Mouse (Mus musculus) midbrain, postnatal 0 days (tissue): Measurements from ENCODE around the gene Arhgap6. TPM values are rescaled to one million over a fixed set of nuclear protein-coding genes. Genes with fewer than 3 reads are reported as not detected.
A peak's percentile ranks its signal among the peaks of the same experiment; 100 is the strongest.

Source experiments
- ATAC-seq: fragments of 200-750 bp; cut with Nextera tagmentation; 2 replicates; pipeline ENCODE4 v1.8.0; 2017; ENCODE audit warnings: moderate number of reproducible peaks, mild to moderate bottlenecking, moderate TSS enrichment, moderate library complexity; ENCODE audit not compliant: low FRiP score
- DNase-seq: peaks from one replicate; pipeline ENCODE4 v3.0.0-alpha.2; 2015; ENCODE audit warnings: low spot score
- H3K27ac ChIP-seq: fragments of 300-500 bp; sonication (generic); 2 replicates; pipeline ENCODE4 v1.5.1; 2014; ENCODE audit warnings: low read depth, mild to moderate bottlenecking, low read length, mixed read lengths
- H3K27me3 ChIP-seq: fragments of 300-500 bp; sonication (generic); 2 replicates; pipeline ENCODE4 v1.6.1; 2014; ENCODE audit warnings: low read length, control low read depth, mixed read lengths; ENCODE audit not compliant: insufficient read depth
- H3K36me3 ChIP-seq: fragments of 300-500 bp; sonication (generic); 2 replicates; pipeline ENCODE4 v1.6.1; 2014; ENCODE audit warnings: low read length, control low read depth, mixed read lengths; ENCODE audit not compliant: insufficient read depth
- H3K4me1 ChIP-seq: fragments of 300-500 bp; sonication (generic); 2 replicates; pipeline ENCODE4 v1.6.1; 2014; ENCODE audit warnings: mild to moderate bottlenecking, control low read depth, antibody characterized with exemption, low read length, mixed read lengths; ENCODE audit not compliant: insufficient read depth
- H3K4me2 ChIP-seq: fragments of 300-500 bp; sonication (generic); 2 replicates; pipeline ENCODE4 v1.6.1; 2014; ENCODE audit warnings: low read depth, mild to moderate bottlenecking, low read length, mixed read lengths; ENCODE audit not compliant: poor library complexity, severe bottlenecking
- H3K4me3 ChIP-seq: fragments of 300-500 bp; sonication (generic); 2 replicates; pipeline ENCODE4 v1.5.1; 2014; ENCODE audit warnings: low read depth, mild to moderate bottlenecking, low read length, moderate library complexity
- H3K9ac ChIP-seq: fragments of 300-500 bp; sonication (generic); replicated peaks from 2 replicates; pipeline ENCODE4 v1.6.1; 2014; ENCODE audit warnings: mild to moderate bottlenecking, low read length, moderate library complexity, mixed read lengths; ENCODE audit not compliant: poor library complexity, severe bottlenecking
- H3K9me3 ChIP-seq: fragments of 300-500 bp; sonication (generic); 2 replicates; pipeline ENCODE4 v1.6.1; 2016; ENCODE audit warnings: low read length, control low read depth
- CTCF ChIP-seq: IDR thresholded peaks from 2 replicates; pipeline ENCODE4 v1.5.1; 2016; ENCODE audit warnings: antibody characterized with exemption, mild to moderate bottlenecking
- WGBS: fragments of 180-500 bp; shearing (Covaris S2); extraction: QIAGEN DNeasy Blood & Tissue Kit; methylation state at CpG from one replicate; pipeline ENCODE4 v1.1.7; 2014; 5-methylcytosine and 5-hydroxymethylcytosine counted together
- polyA plus RNA-seq: library from polyadenylated mRNA; unstranded; fragments of >200 nt; fragmentation: Nextera tagmentation; extraction: Ambion mirVana; gene quantifications from 2 replicates; pipeline ENCODE4 v1.2.1, GENCODE M21; 2015
- total RNA-seq: library from RNA; depleted of rRNA; stranded (reverse); fragments of >200 nt; gene quantifications from 2 replicates; pipeline ENCODE4 v1.2.3, GENCODE M21; 2014; rRNA removed

Gene Arhgap6
- 0.93 and 1.7 TPM in 2 replicates for total RNA-seq
- 1.5 and 2.1 TPM in 2 replicates for polyA plus RNA-seq

DNA sequence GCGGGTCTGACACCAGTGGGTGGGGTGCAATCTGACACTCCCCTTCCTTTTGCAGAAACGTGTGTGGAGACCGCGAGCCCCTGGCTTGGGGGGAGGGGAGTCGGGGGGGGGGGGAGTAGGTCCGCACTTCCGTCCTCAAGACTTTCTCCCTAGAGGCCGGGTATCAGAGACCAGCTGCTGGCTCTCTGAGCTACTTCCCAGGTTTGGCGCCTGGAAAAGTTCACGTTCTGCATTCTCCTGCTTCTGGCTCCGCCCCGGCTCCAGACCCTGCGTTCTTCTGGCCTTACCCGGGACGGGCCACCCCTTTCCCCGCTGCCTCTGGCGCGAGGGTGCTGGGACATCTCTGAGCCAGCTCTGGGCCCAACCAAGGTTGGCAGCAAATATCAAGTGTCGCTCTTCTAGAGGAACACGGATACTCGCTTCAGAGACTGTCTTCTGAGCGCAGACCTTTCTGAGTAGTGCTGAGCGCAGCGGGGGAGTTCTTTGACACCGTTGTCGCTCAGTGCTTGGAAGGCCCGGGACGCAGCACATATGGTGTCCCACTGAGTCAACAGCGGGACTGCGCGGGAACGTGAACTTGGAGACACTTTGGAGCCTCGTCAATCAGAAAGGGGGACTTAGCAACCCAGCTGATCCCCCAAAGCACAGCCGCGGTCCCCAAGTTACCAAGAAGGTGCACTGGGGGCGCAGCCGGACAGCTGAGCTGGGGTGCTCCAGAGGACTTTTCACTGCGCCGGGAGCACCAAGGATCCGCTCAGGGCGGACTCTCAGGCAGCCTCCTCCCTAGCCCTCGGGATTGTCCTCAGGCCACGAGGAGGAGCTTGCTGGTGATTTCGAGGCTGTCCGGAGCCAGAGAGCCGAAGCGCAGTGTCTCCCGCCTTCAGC, at the start of gene Arhgap6:
Gene Arhgap6 (plus strand): TSS at position 126 of the 885 bp plus-strand sequence.
- DNase-seq = peak; percentile 12
- H3K9me3 ChIP-seq = no peaks in the 10 kb centered on the region
- H3K4me3 ChIP-seq = peak within 1 kb of the TSS; percentile 42
- peaks cover 40% of the 10 kb centered on the region for H3K27me3 ChIP-seq
- peak within 1 kb of the TSS; percentile 72 for H3K4me2 ChIP-seq
- peak; percentile 16; the same call in 1 of the 2 replicates for ATAC-seq
- no peak for TF ChIP-seq CTCF
- 28% methylated on average over 39 of the region's 48 CpGs for WGBS
- H3K36me3 ChIP-seq = no peaks in the 10 kb centered on the region
- no peak within 1 kb of the TSS for H3K27ac ChIP-seq
- no peaks in the 10 kb centered on the region for H3K4me1 ChIP-seq
- H3K9ac ChIP-seq = peak within 1 kb of the TSS; percentile 29; the same call in 1 of the 2 replicates

DNA sequence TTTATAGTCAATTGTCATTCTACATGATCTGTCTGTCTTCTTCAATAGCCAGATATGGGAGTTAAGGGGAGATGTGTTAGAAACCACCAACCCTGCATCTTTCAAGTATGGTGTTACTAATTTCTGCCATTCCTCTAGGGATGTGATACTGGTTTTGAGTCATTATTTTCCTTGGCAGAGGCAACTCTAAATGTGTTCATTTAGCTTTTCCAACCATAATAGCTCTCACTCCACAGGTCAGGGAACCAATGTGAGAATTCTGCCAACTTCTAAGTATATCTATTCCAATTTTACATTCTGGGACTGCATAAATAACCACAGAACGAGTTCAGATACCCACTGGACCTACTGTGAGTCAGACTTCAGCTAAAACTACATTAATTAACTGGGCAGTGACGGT, 47.9 kb upstream of the Arhgap6 start:
- no peak overlapping the region for H3K27ac ChIP-seq
- WGBS = 51% methylated on average over 2 of the region's 2 CpGs
- H3K4me2 ChIP-seq = no peak overlapping the region
- no peak for DNase-seq
- no peak for ATAC-seq
- no peaks in the 10 kb centered on the region for H3K4me1 ChIP-seq
- H3K9me3 ChIP-seq = no peaks in the 10 kb centered on the region
- TF ChIP-seq CTCF = no peak
- no peak overlapping the region for H3K9ac ChIP-seq
- H3K36me3 ChIP-seq = no peaks in the 10 kb centered on the region
- no peaks in the 10 kb centered on the region for H3K27me3 ChIP-seq
- no peak overlapping the region for H3K4me3 ChIP-seq

DNA sequence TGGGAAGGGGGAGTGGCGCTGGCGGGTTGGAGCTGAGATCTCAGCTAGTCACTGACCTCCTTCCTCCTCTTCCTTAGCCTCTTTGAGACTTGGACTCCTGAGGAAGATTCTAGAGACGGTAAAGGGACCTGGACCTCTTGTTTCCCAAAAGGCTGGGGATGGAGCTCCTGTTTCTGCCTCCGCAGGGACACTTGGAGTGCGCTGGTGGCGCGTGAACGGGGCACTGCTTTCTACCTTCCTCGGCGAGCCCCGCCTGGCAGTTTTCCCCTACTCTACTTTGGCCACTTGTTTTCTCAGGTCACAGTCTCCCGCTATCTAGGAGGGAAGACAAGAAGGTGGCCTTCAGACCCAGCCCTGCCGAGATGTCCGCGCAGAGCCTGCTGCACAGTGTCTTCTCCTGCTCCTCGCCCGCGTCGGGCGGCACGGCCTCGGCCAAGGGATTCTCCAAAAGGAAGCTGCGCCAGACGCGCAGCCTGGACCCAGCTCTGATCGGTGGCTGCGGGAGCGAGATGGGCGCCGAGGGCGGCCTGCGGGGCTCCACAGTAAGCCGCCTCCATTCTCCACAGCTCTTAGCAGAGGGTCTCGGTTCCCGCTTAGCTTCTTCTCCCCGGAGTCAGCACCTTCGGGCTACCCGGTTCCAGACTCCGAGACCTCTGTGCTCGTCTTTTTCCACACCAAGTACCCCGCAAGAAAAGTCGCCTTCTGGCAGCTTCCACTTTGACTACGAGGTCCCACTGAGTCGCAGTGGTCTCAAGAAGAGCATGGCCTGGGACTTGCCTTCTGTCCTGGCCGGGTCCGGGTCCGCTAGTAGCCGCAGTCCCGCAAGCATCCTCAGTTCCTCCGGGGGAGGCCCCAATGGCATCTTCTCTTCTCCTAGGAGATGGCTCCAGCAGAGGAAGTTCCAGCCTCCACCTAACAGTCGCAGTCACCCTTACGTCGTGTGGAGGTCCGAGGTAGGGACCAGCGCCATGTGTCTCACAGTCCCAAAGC, 1.3 kb downstream of the Arhgap6 start:
- Histone ChIP-seq H3K27ac (no peak overlapping the region), H3K4me2 (peak overlapping the region; percentile 72), H3K27me3 (peaks cover 40% of the 10 kb centered on the region), H3K36me3 (no peaks in the 10 kb centered on the region), H3K4me3 (peak overlapping the region; percentile 42), H3K9ac (peak overlapping the region; percentile 29; the same call in 1 of the 2 replicates), H3K4me1 (no peaks in the 10 kb centered on the region), H3K9me3 (no peaks in the 10 kb centered on the region)
- ATAC-seq (0 out of 2 replicates have a peak, but pooled peaks have one; percentile 13), DNase-seq (no peak)
- TF ChIP-seq CTCF = no peak
- WGBS = 22% methylated on average over 47 of the region's 55 CpGs

DNA sequence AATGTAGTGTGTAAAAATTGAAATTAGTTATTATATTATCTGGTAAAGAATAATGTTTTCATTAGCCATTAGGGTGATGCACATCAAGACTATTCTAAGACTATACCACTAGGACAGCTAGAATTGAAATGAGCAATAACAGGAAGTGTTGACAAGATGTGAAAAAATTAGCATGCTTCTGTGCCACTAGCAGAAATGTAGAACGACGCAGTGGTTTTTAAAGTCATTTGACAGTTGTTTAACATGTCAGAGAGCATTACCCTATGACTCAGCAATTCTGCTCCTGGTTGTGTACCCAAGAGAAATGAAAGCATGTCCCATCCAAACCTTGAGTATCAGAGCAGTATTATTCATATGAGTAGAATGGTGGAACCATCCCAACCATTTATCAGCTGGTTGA, 9.8 kb downstream of the Arhgap6 start:
- H3K9ac ChIP-seq = no peak overlapping the region
- ATAC-seq (no peak), DNase-seq (no peak)
- H3K4me1 ChIP-seq = no peaks in the 10 kb centered on the region
- no peak overlapping the region for H3K4me3 ChIP-seq
- no peak for TF ChIP-seq CTCF
- no peak overlapping the region for H3K27ac ChIP-seq
- no peak overlapping the region for H3K4me2 ChIP-seq
- 91% methylated on average over 2 of the region's 2 CpGs for whole genome bisulfite sequencing
- H3K36me3 ChIP-seq = no peaks in the 10 kb centered on the region
- H3K9me3 ChIP-seq = no peaks in the 10 kb centered on the region
- H3K27me3 ChIP-seq = peaks cover 2% of the 10 kb centered on the region; the same call in 1 of the 2 replicates

DNA sequence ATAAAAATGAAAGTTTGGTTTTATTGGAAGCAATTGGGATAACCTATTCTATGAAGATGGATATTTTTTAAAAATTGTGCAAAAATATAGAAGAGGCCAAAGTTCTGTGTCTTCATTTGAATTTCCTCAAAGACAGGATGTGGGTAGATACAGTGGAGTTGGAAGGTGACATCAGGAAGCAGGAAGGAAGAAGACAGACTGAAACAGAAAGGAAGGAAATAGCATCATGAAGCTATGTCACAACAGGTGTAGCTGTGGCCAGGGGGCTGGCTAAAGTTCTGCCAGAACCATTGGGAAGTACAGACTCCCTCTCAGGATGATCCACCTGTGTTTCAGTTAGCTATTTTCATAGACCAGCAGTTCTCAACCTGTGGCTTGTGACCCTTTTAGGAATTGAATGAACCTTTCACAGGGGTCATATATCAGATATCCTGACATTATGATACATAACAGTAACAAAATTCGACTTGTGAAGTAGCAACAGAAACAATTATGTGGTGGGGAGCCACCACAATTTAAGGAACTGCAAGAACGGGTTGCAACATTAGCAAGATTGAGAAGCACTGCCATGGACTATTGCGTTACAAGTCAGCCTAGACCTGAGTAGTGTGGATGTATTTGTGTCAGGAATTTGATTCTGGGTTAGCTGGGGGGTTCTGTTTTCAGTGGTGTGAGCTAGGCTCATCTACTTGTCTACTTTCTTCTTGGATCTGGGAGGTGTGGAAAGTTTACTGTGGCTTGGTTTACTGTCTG, 15.8 kb downstream of the Arhgap6 start:
- WGBS = 66% methylated on average over 3 of the region's 3 CpGs
- H3K36me3 ChIP-seq = no peaks in the 10 kb centered on the region
- DNase-seq (no peak), ATAC-seq (no peak)
- H3K27me3 ChIP-seq = no peaks in the 10 kb centered on the region
- no peak overlapping the region for H3K4me2 ChIP-seq
- no peak overlapping the region for H3K27ac ChIP-seq
- H3K9me3 ChIP-seq = no peaks in the 10 kb centered on the region
- H3K9ac ChIP-seq = no peak overlapping the region
- H3K4me3 ChIP-seq = no peak overlapping the region
- H3K4me1 ChIP-seq = no peaks in the 10 kb centered on the region
- no peak for TF ChIP-seq CTCF
